Mouse (Mus musculus): ENCODE data around the gene Gngt2.

- TF ChIP-seq EP300 (optimal IDR thresholded peaks at IDR 0.05) (no peak), CTCF (IDR thresholded peaks at IDR 0.05; ENCODE audit: low read depth) (no peak)
These were observed 20.3 kb downstream of the Gngt2 start for GRCm38 (mm10) chr11:95857306-95857705.

Data from stomach, postnatal 0 days (tissue).